Mouse (Mus musculus) E14TG2a.4 (cell line): Measurements from ENCODE around the gene Adamts2.

Experiments
- CTCF ChIP-seq: conservative IDR thresholded peaks from 2 replicates; pipeline ENCODE4 v1.5.1; 2014; ENCODE audit warnings: low read length
- NANOG ChIP-seq: IDR thresholded peaks from 2 replicates; pipeline ENCODE4 v1.6.1; 2014; ENCODE audit warnings: borderline replicate concordance, low read length, mixed read lengths

DNA sequence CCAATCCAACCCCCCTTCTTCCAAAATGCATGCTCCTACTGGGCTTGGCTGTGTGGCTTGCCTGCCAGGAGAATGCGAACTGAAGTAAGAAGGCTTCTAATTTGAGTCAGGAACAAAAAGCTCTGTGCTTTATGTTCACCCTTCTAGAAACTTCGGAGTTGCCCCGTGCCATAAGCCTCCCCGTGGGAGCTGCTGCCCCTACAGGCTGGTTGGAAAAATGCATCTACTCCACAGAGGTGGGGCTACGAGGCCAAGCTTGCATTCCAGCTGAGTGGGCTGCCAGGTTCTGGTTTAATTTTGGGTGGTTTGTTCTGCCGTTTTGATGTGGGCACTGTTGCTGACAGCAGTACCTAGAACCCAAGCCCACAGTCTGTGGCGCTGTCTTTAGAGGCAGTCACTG, 14.9 kb upstream of the Adamts2 start:
- TF ChIP-seq CTCF: peak; percentile 73
- no peak for TF ChIP-seq NANOG
